Mouse (Mus musculus): ENCODE measurements around the gene Prr22. TPM values are rescaled to one million over a fixed set of nuclear protein-coding genes. Genes with fewer than 3 reads are reported as not detected.

Gene Prr22
- polyA plus RNA-seq, 1 experiment from 2014 or later = 1.0 TPM

DNA sequence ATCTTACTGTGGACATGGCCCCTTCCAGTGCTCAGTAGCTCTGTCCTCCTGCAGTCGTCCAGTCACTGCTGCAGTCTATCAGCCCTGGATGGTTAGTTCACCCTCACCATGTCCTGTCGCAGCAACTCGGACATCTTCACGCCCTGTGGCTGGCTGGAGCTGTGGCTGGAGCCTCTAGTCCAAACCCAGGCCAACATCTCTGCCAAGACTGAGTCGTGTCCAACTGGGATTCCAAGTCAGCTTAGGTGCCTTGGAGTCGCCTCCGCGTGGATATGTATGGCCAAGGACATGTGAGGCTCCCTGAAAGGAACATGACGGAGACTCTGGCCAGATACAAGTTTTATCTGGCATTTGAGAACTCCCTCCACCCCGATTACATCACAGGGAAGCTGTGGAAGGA, 31.8 kb upstream of the Prr22 start:
- Histone ChIP-seq H3K4me1 (ENCODE audit: control insufficient read depth, insufficient read depth, low read length) (0 out of 2 replicates have a peak, but pooled peaks cover 5% of the 10 kb centered on the region), H3K4me3 (replicated peaks; ENCODE audit: low read length) (no peak overlapping the region), H3K9me3 (replicated peaks; ENCODE audit: control insufficient read depth, low read length) (0 out of 2 replicates have a peak, but pooled peaks cover 4% of the 10 kb centered on the region), H3K4me2 (ENCODE audit: low read depth, low read length) (no peak overlapping the region), H3K36me3 (ENCODE audit: control insufficient read depth, insufficient read depth, low read length) (no peaks in the 10 kb centered on the region), H3K27ac (ENCODE audit: low read length) (no peak overlapping the region), H3K27me3 (ENCODE audit: control insufficient read depth, insufficient read depth, low read length) (no peaks in the 10 kb centered on the region), H3K9ac (ENCODE audit: low read length) (no peak overlapping the region)
- WGBS = 78% methylated on average over 10 of the region's 10 CpGs
- no peak for ATAC-seq (ENCODE audit: insufficient read depth, low FRiP score)

DNA sequence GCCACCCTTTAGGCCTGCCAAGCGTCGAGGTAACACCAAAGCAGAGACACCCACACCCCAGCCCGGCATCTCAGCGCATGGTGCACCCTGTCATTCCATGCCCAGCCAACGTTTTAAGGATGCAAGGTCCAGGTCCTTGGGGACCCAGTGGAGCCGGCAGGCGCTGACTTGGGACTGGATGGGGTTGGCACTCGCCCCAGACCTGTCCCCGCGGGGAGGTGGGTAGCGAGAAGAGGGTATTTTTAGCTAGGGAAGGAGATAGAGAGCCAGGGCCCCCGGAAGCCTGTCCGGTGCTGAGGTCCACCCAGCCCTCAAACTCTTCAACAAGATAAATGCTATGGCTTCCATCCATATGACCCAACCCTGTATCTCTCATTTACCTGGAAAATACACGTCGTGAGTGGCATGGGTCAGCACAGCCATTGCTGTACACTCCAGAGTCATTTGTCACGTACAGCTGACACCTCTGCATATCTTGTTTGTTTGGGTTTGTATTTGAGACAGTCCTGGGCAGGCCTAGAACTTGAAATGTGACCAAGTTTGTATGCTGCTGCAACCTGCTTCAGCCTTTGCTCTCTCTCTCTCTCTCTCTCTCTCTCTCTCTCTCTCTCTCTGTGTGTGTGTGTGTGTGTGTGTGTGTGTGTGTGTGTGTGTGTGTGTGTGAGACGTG, 29.8 kb upstream of the Prr22 start:
- 0 out of 2 replicates have a peak, but pooled peaks cover 4% of the 10 kb centered on the region for H3K9me3 ChIP-seq (replicated peaks; ENCODE audit: control insufficient read depth, low read length)
- no peak overlapping the region for H3K27ac ChIP-seq (ENCODE audit: low read length)
- no peak overlapping the region for H3K4me2 ChIP-seq (ENCODE audit: low read depth, low read length)

DNA sequence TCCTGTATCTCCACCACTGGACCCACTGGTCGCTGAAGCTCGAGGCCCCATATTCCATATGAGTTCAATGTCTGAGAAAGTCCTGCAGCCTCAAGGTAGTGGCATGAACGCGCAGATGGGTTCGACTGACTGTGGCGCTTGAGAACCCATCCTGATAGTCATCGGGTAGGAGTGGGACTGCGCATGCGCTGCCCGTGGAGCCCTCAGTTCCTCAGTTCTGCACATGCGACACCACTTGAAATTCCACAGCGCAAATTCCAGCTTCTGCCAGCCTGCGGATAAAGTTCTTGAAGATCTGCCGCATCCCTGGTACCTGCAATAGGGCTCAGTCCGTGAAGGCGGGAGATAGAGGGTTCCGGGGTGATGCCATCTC, 29.3 kb upstream of the Prr22 start:
- Histone ChIP-seq H3K4me3 (replicated peaks; ENCODE audit: low read length) (no peak overlapping the region), H3K4me2 (ENCODE audit: low read depth, low read length) (no peak overlapping the region), H3K9me3 (replicated peaks; ENCODE audit: control insufficient read depth, low read length) (0 out of 2 replicates have a peak, but pooled peaks cover 4% of the 10 kb centered on the region), H3K9ac (ENCODE audit: low read length) (no peak overlapping the region), H3K27me3 (ENCODE audit: control insufficient read depth, insufficient read depth, low read length) (no peaks in the 10 kb centered on the region), H3K27ac (ENCODE audit: low read length) (no peak overlapping the region), H3K36me3 (ENCODE audit: control insufficient read depth, insufficient read depth, low read length) (no peaks in the 10 kb centered on the region), H3K4me1 (ENCODE audit: control insufficient read depth, insufficient read depth, low read length) (0 out of 2 replicates have a peak, but pooled peaks cover 5% of the 10 kb centered on the region)
- no peak for ATAC-seq (ENCODE audit: insufficient read depth, low FRiP score)
- WGBS = 73% methylated on average over 17 of the region's 17 CpGs

More for the DNA sequence above, 29.8 kb upstream of the Prr22 start:
- H3K27me3 ChIP-seq (ENCODE audit: control insufficient read depth, insufficient read depth, low read length) = no peaks in the 10 kb centered on the region
- no peaks in the 10 kb centered on the region for H3K36me3 ChIP-seq (ENCODE audit: control insufficient read depth, insufficient read depth, low read length)
- 0 out of 2 replicates have a peak, but pooled peaks cover 5% of the 10 kb centered on the region for H3K4me1 ChIP-seq (ENCODE audit: control insufficient read depth, insufficient read depth, low read length)
- no peak overlapping the region for H3K9ac ChIP-seq (ENCODE audit: low read length)
- ATAC-seq (ENCODE audit: insufficient read depth, low FRiP score) = no peak
- 74% methylated on average over 17 of the region's 17 CpGs for WGBS
- H3K4me3 ChIP-seq (replicated peaks; ENCODE audit: low read length) = no peak overlapping the region

DNA sequence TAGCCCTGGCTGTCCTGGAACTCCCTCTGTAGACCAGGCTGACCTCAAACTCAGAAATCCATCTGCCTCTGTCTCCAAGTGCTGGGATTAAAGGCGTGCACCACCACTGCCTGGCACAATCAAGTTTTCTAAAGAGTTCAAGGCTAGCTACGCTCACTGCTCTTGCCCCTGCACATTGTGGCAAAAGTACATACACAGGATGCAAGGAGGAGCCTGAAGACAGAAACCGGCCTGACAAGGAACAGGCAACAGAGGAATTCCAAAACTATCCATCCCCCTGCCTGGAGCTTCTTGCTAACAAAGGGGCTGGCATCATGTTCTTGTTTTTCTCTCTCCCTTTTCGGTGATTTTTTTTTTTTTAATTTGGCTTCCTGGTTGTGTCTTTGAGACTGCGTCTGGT, 25.9 kb upstream of the Prr22 start:
- H3K4me3 ChIP-seq (replicated peaks; ENCODE audit: low read length) = no peak overlapping the region
- no peak overlapping the region for H3K4me2 ChIP-seq (ENCODE audit: low read depth, low read length)
- 34% methylated on average over 5 of the region's 5 CpGs for WGBS
- H3K4me1 ChIP-seq (ENCODE audit: control insufficient read depth, insufficient read depth, low read length) = 0 out of 2 replicates have a peak, but pooled peaks cover 5% of the 10 kb centered on the region
- ATAC-seq (ENCODE audit: insufficient read depth, low FRiP score) = no peak
- no peaks in the 10 kb centered on the region for H3K9me3 ChIP-seq (replicated peaks; ENCODE audit: control insufficient read depth, low read length)
- no peak overlapping the region for H3K27ac ChIP-seq (ENCODE audit: low read length)
- H3K36me3 ChIP-seq (ENCODE audit: control insufficient read depth, insufficient read depth, low read length) = no peaks in the 10 kb centered on the region
- H3K27me3 ChIP-seq (ENCODE audit: control insufficient read depth, insufficient read depth, low read length) = no peaks in the 10 kb centered on the region
- H3K9ac ChIP-seq (ENCODE audit: low read length) = no peak overlapping the region

DNA sequence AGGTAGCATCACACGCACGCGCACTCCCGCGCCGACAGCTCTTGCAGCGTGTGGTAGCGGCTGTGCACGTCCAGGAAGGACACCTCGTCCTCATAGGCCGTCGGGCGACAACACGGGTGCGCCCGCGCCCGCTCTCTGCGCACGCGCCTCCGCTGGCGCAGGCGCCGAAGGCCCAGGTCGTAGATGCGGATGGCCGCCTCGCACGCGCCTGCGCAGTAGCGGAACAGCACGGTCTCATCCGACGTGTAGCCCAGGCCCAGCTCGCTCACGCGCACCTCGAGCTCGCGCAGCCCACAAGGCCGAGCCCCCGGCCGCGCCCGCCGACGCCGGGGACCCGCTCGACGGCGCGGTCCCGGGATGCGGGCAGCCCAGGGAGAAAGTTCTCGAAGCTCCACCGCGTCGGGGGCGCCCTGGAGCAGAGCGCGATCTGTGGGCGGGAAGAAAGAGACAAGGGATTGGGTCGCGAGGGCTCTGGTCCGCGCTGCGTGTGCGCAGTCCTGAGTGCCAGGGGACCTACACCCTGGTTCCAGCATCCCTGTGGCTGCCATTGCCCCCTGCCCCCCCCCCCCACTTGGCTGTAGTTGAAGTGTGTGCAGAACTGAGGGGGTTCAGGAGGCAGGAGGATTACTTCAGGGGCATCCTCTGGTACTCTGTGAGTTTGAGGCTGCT, 18.5 kb upstream of the Prr22 start:
- peak; percentile 65 for ATAC-seq (ENCODE audit: insufficient read depth, low FRiP score)
- no peaks in the 10 kb centered on the region for H3K9me3 ChIP-seq (replicated peaks; ENCODE audit: control insufficient read depth, low read length)

DNA sequence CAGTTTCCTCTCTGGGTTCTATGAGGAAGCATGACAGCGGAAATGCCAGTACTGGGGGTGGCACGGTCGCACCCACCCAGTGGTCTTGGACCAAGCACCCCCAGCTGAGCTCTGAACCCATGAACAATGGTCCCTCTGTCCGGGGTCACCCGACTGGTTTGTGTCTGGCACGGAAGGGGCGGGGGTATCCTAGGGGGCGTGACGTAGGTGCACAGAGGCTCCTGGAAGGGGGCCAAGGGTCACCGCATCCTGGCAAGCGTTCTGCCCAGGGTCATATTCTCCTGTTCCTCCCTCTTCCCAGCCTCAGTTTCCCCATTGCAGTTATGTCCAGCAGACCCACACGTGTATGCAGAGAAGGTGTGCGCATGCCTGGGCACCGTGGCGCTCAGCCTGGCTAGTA, 16.6 kb upstream of the Prr22 start:
- no peak overlapping the region for H3K4me3 ChIP-seq (replicated peaks; ENCODE audit: low read length)
- no peak overlapping the region for H3K4me2 ChIP-seq (ENCODE audit: low read depth, low read length)
- no peak overlapping the region for H3K9ac ChIP-seq (ENCODE audit: low read length)
- H3K36me3 ChIP-seq (ENCODE audit: control insufficient read depth, insufficient read depth, low read length) = no peaks in the 10 kb centered on the region
- WGBS = 25% methylated on average over 15 of the region's 15 CpGs
- ATAC-seq (ENCODE audit: insufficient read depth, low FRiP score) = no peak
- H3K9me3 ChIP-seq (replicated peaks; ENCODE audit: control insufficient read depth, low read length) = no peaks in the 10 kb centered on the region
- peaks cover 19% of the 10 kb centered on the region for H3K4me1 ChIP-seq (ENCODE audit: control insufficient read depth, insufficient read depth, low read length)
- peaks cover 49% of the 10 kb centered on the region for H3K27me3 ChIP-seq (ENCODE audit: control insufficient read depth, insufficient read depth, low read length)
- H3K27ac ChIP-seq (ENCODE audit: low read length) = no peak overlapping the region

More for the DNA sequence above, 18.5 kb upstream of the Prr22 start:
- Histone ChIP-seq H3K4me1 (ENCODE audit: control insufficient read depth, insufficient read depth, low read length) (peaks cover 5% of the 10 kb centered on the region; the same call in 1 of the 2 replicates), H3K4me3 (replicated peaks; ENCODE audit: low read length) (peak overlapping the region; percentile 36), H3K36me3 (ENCODE audit: control insufficient read depth, insufficient read depth, low read length) (no peaks in the 10 kb centered on the region), H3K27me3 (ENCODE audit: control insufficient read depth, insufficient read depth, low read length) (peaks cover 47% of the 10 kb centered on the region), H3K9ac (ENCODE audit: low read length) (peak overlapping the region; percentile 65), H3K27ac (ENCODE audit: low read length) (no peak overlapping the region), H3K4me2 (ENCODE audit: low read depth, low read length) (peak overlapping the region; percentile 50)
- WGBS = 26% methylated on average over 71 of the region's 71 CpGs

DNA sequence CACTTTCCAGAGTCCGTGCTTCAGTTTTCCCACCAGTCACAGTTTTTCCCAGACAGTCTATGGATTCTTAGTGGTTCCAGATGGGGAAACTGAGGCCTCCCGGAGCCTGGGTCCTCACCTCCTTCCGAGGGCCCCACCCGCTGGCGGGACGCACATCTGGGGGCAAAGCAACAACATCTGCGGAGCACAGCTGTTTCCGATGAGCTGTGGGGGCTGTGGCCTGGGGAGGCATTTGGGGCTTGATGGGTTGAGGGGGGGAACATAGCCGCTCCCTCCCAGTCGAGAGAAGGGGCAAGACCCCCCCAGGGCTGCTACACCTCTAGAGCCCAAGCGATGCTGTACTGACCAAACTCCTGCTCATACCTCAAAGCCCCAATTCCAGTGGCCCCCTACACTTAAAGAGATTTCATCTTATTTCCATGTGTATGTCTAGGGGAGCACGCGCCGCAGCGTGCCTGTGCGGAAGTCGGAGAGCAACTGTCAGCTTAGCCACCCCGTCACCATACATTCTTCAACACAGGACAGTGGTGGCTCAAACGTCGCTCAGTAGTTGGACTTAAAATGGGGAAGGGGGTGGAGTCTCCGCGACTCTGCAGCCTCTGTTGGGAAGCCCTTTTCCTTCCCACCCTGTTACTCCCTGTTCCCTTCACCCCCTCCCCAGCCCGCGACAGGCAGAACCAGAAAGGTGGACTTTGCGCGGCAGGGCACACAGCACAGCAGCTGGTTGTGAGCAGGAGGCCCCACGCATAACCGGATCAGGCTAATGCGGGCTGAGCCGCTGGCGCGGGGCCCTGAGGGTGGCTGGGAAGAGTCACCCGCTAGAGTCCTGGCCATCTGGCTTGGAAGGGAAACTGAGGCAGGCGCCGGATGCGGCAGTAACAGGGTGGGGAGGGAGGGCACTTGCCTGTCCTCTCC, 15.5 kb upstream of the Prr22 start:
- Histone ChIP-seq H3K4me3 (replicated peaks; ENCODE audit: low read length) (peak overlapping the region; percentile 9; the same call in 1 of the 2 replicates), H3K36me3 (ENCODE audit: control insufficient read depth, insufficient read depth, low read length) (no peaks in the 10 kb centered on the region), H3K27ac (ENCODE audit: low read length) (no peak overlapping the region), H3K9ac (ENCODE audit: low read length) (peak overlapping the region; percentile 32; the same call in 1 of the 2 replicates), H3K9me3 (replicated peaks; ENCODE audit: control insufficient read depth, low read length) (no peaks in the 10 kb centered on the region), H3K27me3 (ENCODE audit: control insufficient read depth, insufficient read depth, low read length) (peaks cover 49% of the 10 kb centered on the region), H3K4me2 (ENCODE audit: low read depth, low read length) (peak overlapping the region; percentile 33; the same call in 1 of the 2 replicates), H3K4me1 (ENCODE audit: control insufficient read depth, insufficient read depth, low read length) (peaks cover 19% of the 10 kb centered on the region)
- ATAC-seq (ENCODE audit: insufficient read depth, low FRiP score) = no peak
- 18% methylated on average over 36 of the region's 36 CpGs for WGBS

DNA sequence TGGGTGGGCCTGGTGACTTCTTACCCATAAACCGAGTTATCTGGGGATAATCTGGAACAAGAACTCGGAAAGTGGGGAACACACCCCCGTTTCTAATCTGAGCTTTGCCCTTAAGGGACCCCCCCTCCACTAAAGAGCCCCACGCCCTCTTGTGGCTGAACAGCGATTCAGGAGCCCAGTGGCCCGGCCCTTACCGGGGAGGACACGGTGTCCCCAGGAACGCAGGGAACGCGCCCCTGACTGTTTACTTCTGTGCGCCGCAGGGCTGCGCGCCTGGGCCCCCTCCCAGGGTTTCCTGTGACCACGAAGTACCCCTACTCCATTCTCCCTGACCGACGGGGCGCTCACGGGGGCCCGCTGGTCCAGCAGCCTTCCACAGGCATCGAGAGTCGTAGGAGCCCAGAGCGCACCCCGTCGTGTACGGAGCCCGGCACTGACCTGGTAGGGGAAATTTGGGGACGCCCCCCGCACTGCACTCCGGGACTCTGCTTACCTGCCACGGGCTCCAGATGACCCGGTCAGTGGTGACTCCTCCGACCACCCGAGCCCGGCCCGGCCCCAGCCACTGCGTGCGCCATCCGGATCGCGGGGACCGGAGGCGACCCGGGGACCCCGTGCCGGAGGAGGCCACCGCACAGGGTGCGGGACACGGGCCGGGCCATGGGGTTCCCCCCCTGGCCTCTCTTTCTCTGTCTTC, 13.2 kb upstream of the Prr22 start:
- H3K9me3 ChIP-seq (replicated peaks; ENCODE audit: control insufficient read depth, low read length) = no peaks in the 10 kb centered on the region
- ATAC-seq (ENCODE audit: insufficient read depth, low FRiP score) = peak; percentile 14; the same call in 1 of the 2 replicates
- WGBS = under 1% methylated on average over 51 of the region's 51 CpGs
- peaks cover 46% of the 10 kb centered on the region for H3K27me3 ChIP-seq (ENCODE audit: control insufficient read depth, insufficient read depth, low read length)
- H3K27ac ChIP-seq (ENCODE audit: low read length) = no peak overlapping the region
- peak overlapping the region; percentile 63 for H3K4me3 ChIP-seq (replicated peaks; ENCODE audit: low read length)
- peak overlapping the region; percentile 100 for H3K4me2 ChIP-seq (ENCODE audit: low read depth, low read length)
- H3K36me3 ChIP-seq (ENCODE audit: control insufficient read depth, insufficient read depth, low read length) = no peaks in the 10 kb centered on the region
- H3K4me1 ChIP-seq (ENCODE audit: control insufficient read depth, insufficient read depth, low read length) = peaks cover 23% of the 10 kb centered on the region
- H3K9ac ChIP-seq (ENCODE audit: low read length) = peak overlapping the region; percentile 85
